Mouse (Mus musculus): ENCODE data around the gene Bsg. TPM values are rescaled to one million over a fixed set of nuclear protein-coding genes. Genes with fewer than 3 reads are reported as not detected.

Gene Bsg
- polyA plus RNA-seq, 1 experiment from 2014 or later: 871 TPM

- Histone ChIP-seq H3K36me3 (ENCODE audit: insufficient read depth) (peaks cover 37% of the 10 kb centered on the region), H3K4me3 (ENCODE audit: low read depth, low read length) (peak overlapping the region; percentile 79), H3K4me1 (ENCODE audit: insufficient read depth) (peaks cover 7% of the 10 kb centered on the region), H3K27me3 (ENCODE audit: insufficient read depth, low read length) (no peaks in the 10 kb centered on the region), H3K9ac (peak overlapping the region; percentile 80), H3K4me2 (peak overlapping the region; percentile 72), H3K27ac (ENCODE audit: low read depth) (peak overlapping the region; percentile 72), H3K9me3 (ENCODE audit: low read depth, low read length) (no peaks in the 10 kb centered on the region)
- TF ChIP-seq CTCF (IDR thresholded peaks at IDR 0.05; ENCODE audit: low read depth): peak; percentile 58
- DNase-seq: peak; percentile 75
- no peak for ATAC-seq (ENCODE audit: insufficient read depth)
- 4% methylated on average over 10 of the region's 10 CpGs for WGBS
These were observed 21.2 kb upstream of the Bsg start for GRCm38 (mm10) chr10:79682916-79683582.

GRCm38 (mm10) chr10:79683726-79684640 lies 20.3 kb upstream of the Bsg start:
- Histone ChIP-seq H3K4me1 (ENCODE audit: insufficient read depth) (peaks cover 7% of the 10 kb centered on the region), H3K9me3 (ENCODE audit: low read depth, low read length) (no peaks in the 10 kb centered on the region), H3K27ac (ENCODE audit: low read depth) (no peak overlapping the region), H3K4me2 (peak overlapping the region; percentile 72), H3K4me3 (ENCODE audit: low read depth, low read length) (peak overlapping the region; percentile 79), H3K9ac (peak overlapping the region; percentile 80), H3K36me3 (ENCODE audit: insufficient read depth) (peaks cover 46% of the 10 kb centered on the region), H3K27me3 (ENCODE audit: insufficient read depth, low read length) (no peaks in the 10 kb centered on the region)
- DNase-seq (no peak), ATAC-seq (ENCODE audit: insufficient read depth) (no peak)
- 90% methylated on average over 6 of the region's 6 CpGs for whole genome bisulfite sequencing
- TF ChIP-seq CTCF (IDR thresholded peaks at IDR 0.05; ENCODE audit: low read depth): no peak

DNA sequence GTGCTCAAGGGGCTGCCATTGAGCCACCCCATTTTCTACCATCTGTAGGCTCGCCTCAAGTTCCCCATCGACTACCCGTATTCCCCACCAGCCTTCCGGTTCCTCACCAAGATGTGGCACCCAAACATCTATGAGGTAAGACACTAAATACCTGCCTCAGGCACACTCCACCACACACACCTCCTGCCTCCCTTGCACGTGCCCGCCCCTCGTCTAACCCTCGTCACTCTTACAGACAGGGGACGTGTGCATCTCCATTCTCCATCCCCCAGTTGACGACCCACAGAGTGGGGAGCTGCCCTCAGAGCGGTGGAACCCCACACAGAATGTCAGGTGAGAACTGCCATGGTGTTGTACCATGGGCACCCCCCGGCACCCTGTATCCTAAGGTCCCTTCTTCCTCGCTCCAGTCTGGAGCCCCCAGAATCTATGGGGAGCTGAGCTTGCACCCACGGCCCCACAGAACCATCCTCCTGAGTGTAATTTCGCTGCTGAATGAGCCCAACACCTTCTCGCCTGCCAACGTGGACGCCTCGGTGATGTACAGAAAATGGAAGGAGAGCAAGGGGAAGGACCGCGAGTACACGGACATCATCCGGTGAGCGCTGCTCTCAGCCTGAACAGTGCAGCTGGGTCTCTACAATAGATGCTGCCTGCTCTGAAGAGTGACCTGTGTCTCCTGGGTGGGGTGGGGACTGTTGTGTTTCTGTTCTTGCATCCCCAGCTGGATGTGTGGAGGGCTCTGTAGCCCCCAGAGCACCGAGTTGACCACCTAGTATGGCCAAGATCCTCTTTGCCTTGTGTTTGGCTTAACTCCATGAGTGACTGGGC lies 19.3 kb upstream of the Bsg start:
- WGBS: 89% methylated on average over 25 of the region's 25 CpGs
- peaks cover 7% of the 10 kb centered on the region for H3K4me1 ChIP-seq (ENCODE audit: insufficient read depth)
- no peaks in the 10 kb centered on the region for H3K9me3 ChIP-seq (ENCODE audit: low read depth, low read length)
- no peak overlapping the region for H3K4me2 ChIP-seq
- no peak overlapping the region for H3K27ac ChIP-seq (ENCODE audit: low read depth)
- H3K4me3 ChIP-seq (ENCODE audit: low read depth, low read length): no peak overlapping the region
- TF ChIP-seq CTCF (IDR thresholded peaks at IDR 0.05; ENCODE audit: low read depth): no peak
- peaks cover 56% of the 10 kb centered on the region for H3K36me3 ChIP-seq (ENCODE audit: insufficient read depth)
- no peaks in the 10 kb centered on the region for H3K27me3 ChIP-seq (ENCODE audit: insufficient read depth, low read length)
- no peak overlapping the region for H3K9ac ChIP-seq
- ATAC-seq (ENCODE audit: insufficient read depth) (no peak), DNase-seq (no peak)

- DNase-seq: no peak
- no peak for TF ChIP-seq CTCF (IDR thresholded peaks at IDR 0.05; ENCODE audit: low read depth)
- no peaks in the 10 kb centered on the region for H3K27me3 ChIP-seq (ENCODE audit: insufficient read depth, low read length)
- H3K27ac ChIP-seq (ENCODE audit: low read depth): no peak overlapping the region
- no peak overlapping the region for H3K4me3 ChIP-seq (ENCODE audit: low read depth, low read length)
- H3K9me3 ChIP-seq (ENCODE audit: low read depth, low read length): no peaks in the 10 kb centered on the region
- ATAC-seq (ENCODE audit: insufficient read depth): no peak
- peaks cover under 1% of the 10 kb centered on the region; the same call in 1 of the 2 replicates for H3K4me1 ChIP-seq (ENCODE audit: insufficient read depth)
- H3K4me2 ChIP-seq: no peak overlapping the region
- H3K9ac ChIP-seq: no peak overlapping the region
- peaks cover 56% of the 10 kb centered on the region for H3K36me3 ChIP-seq (ENCODE audit: insufficient read depth)
- 87% methylated on average over 2 of the region's 2 CpGs for WGBS
These were observed 18.1 kb upstream of the Bsg start for GRCm38 (mm10) chr10:79686219-79686618.

GRCm38 (mm10) chr10:79686691-79687090 lies 17.6 kb upstream of the Bsg start:
- Histone ChIP-seq H3K36me3 (ENCODE audit: insufficient read depth) (peaks cover 56% of the 10 kb centered on the region), H3K27me3 (ENCODE audit: insufficient read depth, low read length) (no peaks in the 10 kb centered on the region), H3K4me3 (ENCODE audit: low read depth, low read length) (no peak overlapping the region), H3K9me3 (ENCODE audit: low read depth, low read length) (no peaks in the 10 kb centered on the region), H3K4me1 (ENCODE audit: insufficient read depth) (no peaks in the 10 kb centered on the region), H3K27ac (ENCODE audit: low read depth) (no peak overlapping the region), H3K4me2 (no peak overlapping the region), H3K9ac (no peak overlapping the region)
- WGBS: 87% methylated on average over 1 of the region's 1 CpGs
- ATAC-seq (ENCODE audit: insufficient read depth) (no peak), DNase-seq (no peak)
- no peak for TF ChIP-seq CTCF (IDR thresholded peaks at IDR 0.05; ENCODE audit: low read depth)

GRCm38 (mm10) chr10:79687513-79687912 lies 16.8 kb upstream of the Bsg start:
- H3K36me3 ChIP-seq (ENCODE audit: insufficient read depth): peaks cover 56% of the 10 kb centered on the region
- WGBS: 93% methylated on average over 6 of the region's 6 CpGs
- H3K27me3 ChIP-seq (ENCODE audit: insufficient read depth, low read length): no peaks in the 10 kb centered on the region
- H3K4me3 ChIP-seq (ENCODE audit: low read depth, low read length): no peak overlapping the region
- no peaks in the 10 kb centered on the region for H3K4me1 ChIP-seq (ENCODE audit: insufficient read depth)
- no peak overlapping the region for H3K9ac ChIP-seq
- H3K27ac ChIP-seq (ENCODE audit: low read depth): no peak overlapping the region
- H3K4me2 ChIP-seq: no peak overlapping the region
- DNase-seq (no peak), ATAC-seq (ENCODE audit: insufficient read depth) (no peak)
- TF ChIP-seq CTCF (IDR thresholded peaks at IDR 0.05; ENCODE audit: low read depth): no peak
- H3K9me3 ChIP-seq (ENCODE audit: low read depth, low read length): no peaks in the 10 kb centered on the region
